Mouse (Mus musculus): ENCODE measurements around the gene B430306N03Rik.
A peak's percentile ranks its signal among the peaks of the same experiment; 100 is the strongest.
"Not testable (repeated sequence)": the region's sequence is repeated elsewhere in the genome, so short reads cannot be mapped to it uniquely, and the experiment has no call there.

The B430306N03Rik gene

GRCm38 (mm10) chr17:48312124-48312523 lies 3.8 kb upstream of the B430306N03Rik start:
- no peak for DNase-seq (ENCODE audit: inconsistent ontology term)

- no peak for DNase-seq (ENCODE audit: inconsistent ontology term)
Observed at GRCm38 (mm10) chr17:48318686-48319085, 2.7 kb downstream of the B430306N03Rik start.

GRCm38 (mm10) chr17:48321279-48321678 lies 5.3 kb downstream of the B430306N03Rik start:
- DNase-seq (ENCODE audit: inconsistent ontology term): no peak

GRCm38 (mm10) chr17:48323236-48323635 lies 7.3 kb downstream of the B430306N03Rik start:
- DNase-seq (ENCODE audit: inconsistent ontology term): no peak

GRCm38 (mm10) chr17:48324258-48324657 lies 8.3 kb downstream of the B430306N03Rik start:
- no peak for DNase-seq (ENCODE audit: inconsistent ontology term)

- no peak for DNase-seq (ENCODE audit: inconsistent ontology term)
Observed at GRCm38 (mm10) chr17:48325093-48325492, 9.2 kb downstream of the B430306N03Rik start.

GRCm38 (mm10) chr17:48325638-48326037 lies 9.7 kb downstream of the B430306N03Rik start:
- no peak for DNase-seq (ENCODE audit: inconsistent ontology term)

- DNase-seq (ENCODE audit: inconsistent ontology term): no peak
Observed at GRCm38 (mm10) chr17:48326656-48327055, 10.7 kb downstream of the B430306N03Rik start.

- DNase-seq (ENCODE audit: inconsistent ontology term): no peak
Observed at GRCm38 (mm10) chr17:48332524-48332923, 16.6 kb downstream of the B430306N03Rik start.

GRCm38 (mm10) chr17:48334186-48334585 lies 18.2 kb downstream of the B430306N03Rik start:
- DNase-seq (ENCODE audit: inconsistent ontology term): no peak

GRCm38 (mm10) chr17:48336857-48337256 lies 20.9 kb downstream of the B430306N03Rik start:
- peak; percentile 32 for DNase-seq (ENCODE audit: inconsistent ontology term)

- no peak for DNase-seq (ENCODE audit: inconsistent ontology term)
Observed at GRCm38 (mm10) chr17:48340267-48340666, 24.3 kb downstream of the B430306N03Rik start.

- no peak for DNase-seq (ENCODE audit: inconsistent ontology term)
Observed at GRCm38 (mm10) chr17:48341947-48342346, 26.0 kb downstream of the B430306N03Rik start.

GRCm38 (mm10) chr17:48343065-48343464 lies 27.1 kb downstream of the B430306N03Rik start:
- DNase-seq (ENCODE audit: inconsistent ontology term): no peak

- no peak for DNase-seq (ENCODE audit: inconsistent ontology term)
Observed at GRCm38 (mm10) chr17:48345824-48346223, 29.9 kb downstream of the B430306N03Rik start.

- no peak for DNase-seq (ENCODE audit: inconsistent ontology term)
Observed at GRCm38 (mm10) chr17:48346231-48346630, 30.3 kb downstream of the B430306N03Rik start, which contains the start of gene Trem2. TSS of gene Trem2 (plus strand) at chr17:48346401.

GRCm38 (mm10) chr17:48346834-48347233 lies 30.9 kb downstream of the B430306N03Rik start:
- no peak for DNase-seq (ENCODE audit: inconsistent ontology term)

GRCm38 (mm10) chr17:48347287-48347686 lies 31.3 kb downstream of the B430306N03Rik start:
- DNase-seq (ENCODE audit: inconsistent ontology term): no peak

- DNase-seq (ENCODE audit: inconsistent ontology term): no peak
Observed at GRCm38 (mm10) chr17:48350681-48351193, 34.8 kb downstream of the B430306N03Rik start.

- DNase-seq (ENCODE audit: inconsistent ontology term): not testable (repeated sequence)
Observed at GRCm38 (mm10) chr17:48352976-48353375, 37.0 kb downstream of the B430306N03Rik start.

GRCm38 (mm10) chr17:48355822-48356221 lies 39.9 kb downstream of the B430306N03Rik start:
- peak; percentile 63 for DNase-seq (ENCODE audit: inconsistent ontology term)

GRCm38 (mm10) chr17:48357892-48358291 lies 42.0 kb downstream of the B430306N03Rik start:
- no peak for DNase-seq (ENCODE audit: inconsistent ontology term)

- no peak for DNase-seq (ENCODE audit: inconsistent ontology term)
Observed at GRCm38 (mm10) chr17:48359616-48360015, 43.7 kb downstream of the B430306N03Rik start, which contains the start of gene Treml1. TSS of gene Treml1 (plus strand) at chr17:48359916.

GRCm38 (mm10) chr17:48360462-48360861 lies 44.5 kb downstream of the B430306N03Rik start:
- DNase-seq (ENCODE audit: inconsistent ontology term): no peak

Measured in Muller cell, postnatal 12 days (primary cell).